Mouse (Mus musculus) olfactory bulb, adult 2 months (tissue): ENCODE results near the gene Exosc9.

ENCODE experiments used
- CTCF ChIP-seq: fragments of 200-500 bp; IDR thresholded peaks from 2 replicates; pipeline ENCODE4 v1.5.1; 2012; ENCODE audit warnings: low read depth, mild to moderate bottlenecking, low read length, moderate library complexity; ENCODE audit not compliant: insufficient read depth
- POLR2A ChIP-seq: fragments of 200-500 bp; IDR thresholded peaks from 2 replicates; pipeline ENCODE4 v1.6.1; 2012; ENCODE audit warnings: mild to moderate bottlenecking, low read depth, low read length, moderate library complexity; ENCODE audit not compliant: insufficient read depth

DNA sequence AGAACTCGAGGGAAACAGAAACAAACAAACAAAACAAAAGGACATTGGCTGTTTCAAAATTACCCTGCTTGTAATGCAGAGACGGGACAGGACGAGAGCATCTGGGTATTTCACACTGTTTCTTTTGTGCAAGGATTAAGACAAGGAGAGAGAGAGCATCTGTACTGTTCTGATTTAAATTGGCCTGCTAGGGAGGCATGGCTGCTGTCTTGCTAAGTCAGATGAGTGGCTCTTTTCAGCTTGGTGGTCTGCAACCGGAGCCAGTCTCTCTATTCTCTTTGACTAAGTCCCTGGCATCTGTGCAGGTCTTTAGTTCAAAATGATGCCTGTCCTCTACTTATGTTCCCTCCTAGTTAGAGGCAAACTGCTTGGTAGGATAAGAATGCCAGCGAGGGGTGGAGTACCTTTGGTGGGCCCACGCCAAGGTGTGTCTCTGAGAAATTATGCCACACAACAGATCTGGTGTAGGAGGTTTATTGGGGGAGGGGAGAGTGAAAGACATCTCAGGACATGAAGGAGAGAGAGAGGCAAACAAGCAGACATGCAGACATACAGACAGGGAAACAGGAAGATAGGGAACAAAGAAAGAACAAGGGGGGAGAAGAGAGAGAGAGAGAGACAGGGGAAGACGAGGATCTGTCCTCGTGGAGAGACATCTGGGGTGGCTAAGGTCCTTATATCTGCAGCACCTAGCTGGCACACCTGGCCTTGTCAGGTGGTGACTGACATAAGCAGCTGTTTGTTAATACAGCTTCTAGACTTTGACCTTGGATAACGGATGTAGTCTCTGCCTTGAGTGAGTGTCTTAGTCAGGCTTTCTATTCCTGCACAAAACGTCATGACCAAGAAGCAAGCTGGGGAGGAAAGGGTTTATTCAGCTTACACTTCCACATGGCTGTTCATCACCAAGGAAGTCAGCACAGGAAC lies 46.3 kb upstream of the Exosc9 start:
- TF ChIP-seq POLR2A = no peak
- no peak for TF ChIP-seq CTCF
